Mouse (Mus musculus): ENCODE results near the gene Gm42906. TPM values are rescaled to one million over a fixed set of nuclear protein-coding genes. Genes with fewer than 3 reads are reported as not detected.
A peak's percentile ranks its signal among the peaks of the same experiment; 100 is the strongest.

Gm42906 gene
- polyA plus RNA-seq, 1 experiment from 2014 or later = 0.66 TPM

DNA sequence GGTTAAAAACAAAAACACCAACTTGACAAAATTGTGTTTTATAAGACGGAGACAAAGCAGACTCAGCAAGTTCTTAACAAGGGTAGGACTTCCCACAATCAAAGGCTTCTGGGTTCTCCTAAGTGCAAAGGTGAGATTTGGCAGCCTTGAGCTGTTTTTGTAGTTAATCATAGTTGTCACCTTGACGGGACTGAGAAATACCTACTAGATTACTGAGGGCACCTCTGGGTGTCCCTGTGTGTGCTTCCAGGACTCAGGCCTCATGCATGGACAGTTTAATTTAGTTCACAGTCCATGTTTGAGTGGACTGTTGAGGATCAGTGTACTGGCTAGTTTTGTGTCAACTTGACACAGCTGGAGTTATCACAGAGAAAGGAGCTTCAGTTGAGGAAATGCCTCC lies 403.5 kb downstream of the Gm42906 start:
- DNase-seq (ENCODE audit: low spot score) (no peak), ATAC-seq (no peak)
- Histone ChIP-seq H3K4me2 (replicated peaks; ENCODE audit: low read depth, low read length) (no peak overlapping the region), H3K36me3 (ENCODE audit: insufficient read depth, low read length) (no peaks in the 10 kb centered on the region), H3K9ac (replicated peaks; ENCODE audit: low read depth) (no peak overlapping the region), H3K4me3 (ENCODE audit: low read depth, low read length) (no peak overlapping the region), H3K27ac (ENCODE audit: low read length) (no peak overlapping the region), H3K9me3 (ENCODE audit: low read length) (no peaks in the 10 kb centered on the region), H3K27me3 (replicated peaks; ENCODE audit: insufficient read depth, low read length) (no peaks in the 10 kb centered on the region), H3K4me1 (ENCODE audit: insufficient read depth, low read depth, low read length) (peaks cover 2% of the 10 kb centered on the region; the same call in 1 of the 2 replicates)
- WGBS = 83% methylated on average over 2 of the region's 2 CpGs
- TF ChIP-seq CTCF (IDR thresholded peaks at IDR 0.05) = no peak
- TF ChIP-seq EP300 (IDR thresholded peaks at IDR 0.05) = no peak

DNA sequence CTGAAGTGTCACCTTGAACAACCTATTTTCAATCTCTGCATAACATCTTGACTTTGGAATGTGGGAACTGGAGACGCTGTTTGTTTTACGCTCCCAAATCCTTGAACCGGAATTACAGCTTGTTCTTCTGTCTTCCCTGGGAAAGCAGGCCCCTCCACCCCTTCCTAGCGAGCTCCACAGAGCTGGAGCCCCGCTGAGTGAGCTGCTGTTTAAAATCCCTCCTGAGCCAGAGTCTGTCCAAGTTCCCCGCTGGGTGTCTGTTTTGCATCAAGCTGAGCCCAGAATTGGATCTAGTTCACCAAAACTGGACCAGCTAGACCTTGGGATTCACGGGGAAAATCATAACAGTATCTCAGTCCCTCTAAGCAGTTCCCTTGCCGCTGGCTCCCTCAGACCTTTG lies 404.5 kb downstream of the Gm42906 start:
- peak; percentile 63 for DNase-seq (ENCODE audit: low spot score)
- Histone ChIP-seq H3K4me3 (ENCODE audit: low read depth, low read length) (no peak overlapping the region), H3K4me2 (replicated peaks; ENCODE audit: low read depth, low read length) (peak overlapping the region; percentile 2; the same call in 1 of the 2 replicates), H3K36me3 (ENCODE audit: insufficient read depth, low read length) (no peaks in the 10 kb centered on the region), H3K4me1 (ENCODE audit: insufficient read depth, low read depth, low read length) (peaks cover 2% of the 10 kb centered on the region; the same call in 1 of the 2 replicates), H3K9me3 (ENCODE audit: low read length) (no peaks in the 10 kb centered on the region), H3K27me3 (replicated peaks; ENCODE audit: insufficient read depth, low read length) (no peaks in the 10 kb centered on the region), H3K9ac (replicated peaks; ENCODE audit: low read depth) (no peak overlapping the region), H3K27ac (ENCODE audit: low read length) (no peak overlapping the region)
- ATAC-seq = peak; percentile 57
- TF ChIP-seq EP300 (IDR thresholded peaks at IDR 0.05) (peak; percentile 74), CTCF (IDR thresholded peaks at IDR 0.05) (no peak)
- 14% methylated on average over 8 of the region's 8 CpGs for WGBS

DNA sequence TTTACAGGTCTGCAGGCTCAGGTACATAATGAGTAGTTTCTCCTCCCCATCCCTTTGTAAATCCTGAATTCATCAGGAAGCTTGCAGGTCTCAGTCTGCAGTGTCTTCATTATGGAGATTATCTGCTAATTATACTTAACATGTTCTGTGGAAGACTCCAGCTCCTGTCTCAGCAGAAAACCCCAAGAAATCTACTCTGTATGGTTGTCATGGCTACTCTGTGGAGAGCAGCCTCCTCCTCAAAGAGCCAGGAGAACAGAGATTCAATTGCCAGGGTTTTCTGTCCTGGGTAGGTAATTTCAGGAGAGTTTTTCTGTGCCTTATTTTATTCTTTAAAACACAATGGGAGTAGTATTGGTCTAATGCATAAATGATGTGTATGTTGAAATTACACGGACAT lies 405.0 kb downstream of the Gm42906 start:
- 18% methylated on average over 1 of the region's 1 CpGs for WGBS
- Histone ChIP-seq H3K4me2 (replicated peaks; ENCODE audit: low read depth, low read length) (no peak overlapping the region), H3K9ac (replicated peaks; ENCODE audit: low read depth) (no peak overlapping the region), H3K27ac (ENCODE audit: low read length) (no peak overlapping the region), H3K4me3 (ENCODE audit: low read depth, low read length) (no peak overlapping the region), H3K9me3 (ENCODE audit: low read length) (no peaks in the 10 kb centered on the region), H3K4me1 (ENCODE audit: insufficient read depth, low read depth, low read length) (peaks cover 2% of the 10 kb centered on the region; the same call in 1 of the 2 replicates), H3K36me3 (ENCODE audit: insufficient read depth, low read length) (no peaks in the 10 kb centered on the region), H3K27me3 (replicated peaks; ENCODE audit: insufficient read depth, low read length) (no peaks in the 10 kb centered on the region)
- DNase-seq (ENCODE audit: low spot score) (no peak), ATAC-seq (no peak)
- TF ChIP-seq EP300 (IDR thresholded peaks at IDR 0.05) (no peak), CTCF (IDR thresholded peaks at IDR 0.05) (no peak)

DNA sequence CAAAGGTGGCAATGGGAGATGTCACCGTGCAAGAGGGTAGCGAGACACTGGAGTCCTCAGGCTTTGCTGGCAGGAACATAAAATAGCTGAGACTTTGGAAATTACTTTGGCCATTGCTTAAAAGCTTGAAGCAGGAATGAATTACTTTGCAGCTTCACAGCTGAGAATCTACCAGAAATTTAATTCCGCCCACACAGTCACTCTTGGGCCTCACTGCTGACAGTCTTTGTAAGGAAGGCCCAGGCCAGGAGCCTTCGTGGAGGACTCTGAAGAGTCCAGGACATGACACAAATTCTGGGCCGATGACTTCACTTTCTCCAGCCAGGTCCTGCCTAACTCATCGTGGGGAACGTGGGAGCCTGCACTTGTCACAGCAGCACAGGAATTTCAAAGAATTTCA lies 405.9 kb downstream of the Gm42906 start:
- Histone ChIP-seq H3K27me3 (replicated peaks; ENCODE audit: insufficient read depth, low read length) (no peaks in the 10 kb centered on the region), H3K4me2 (replicated peaks; ENCODE audit: low read depth, low read length) (no peak overlapping the region), H3K36me3 (ENCODE audit: insufficient read depth, low read length) (no peaks in the 10 kb centered on the region), H3K4me3 (ENCODE audit: low read depth, low read length) (no peak overlapping the region), H3K27ac (ENCODE audit: low read length) (no peak overlapping the region), H3K4me1 (ENCODE audit: insufficient read depth, low read depth, low read length) (peaks cover 2% of the 10 kb centered on the region; the same call in 1 of the 2 replicates), H3K9me3 (ENCODE audit: low read length) (no peaks in the 10 kb centered on the region), H3K9ac (replicated peaks; ENCODE audit: low read depth) (no peak overlapping the region)
- DNase-seq (ENCODE audit: low spot score) (no peak), ATAC-seq (no peak)
- WGBS = 79% methylated on average over 7 of the region's 7 CpGs
- TF ChIP-seq EP300 (IDR thresholded peaks at IDR 0.05) (no peak), CTCF (IDR thresholded peaks at IDR 0.05) (no peak)

DNA sequence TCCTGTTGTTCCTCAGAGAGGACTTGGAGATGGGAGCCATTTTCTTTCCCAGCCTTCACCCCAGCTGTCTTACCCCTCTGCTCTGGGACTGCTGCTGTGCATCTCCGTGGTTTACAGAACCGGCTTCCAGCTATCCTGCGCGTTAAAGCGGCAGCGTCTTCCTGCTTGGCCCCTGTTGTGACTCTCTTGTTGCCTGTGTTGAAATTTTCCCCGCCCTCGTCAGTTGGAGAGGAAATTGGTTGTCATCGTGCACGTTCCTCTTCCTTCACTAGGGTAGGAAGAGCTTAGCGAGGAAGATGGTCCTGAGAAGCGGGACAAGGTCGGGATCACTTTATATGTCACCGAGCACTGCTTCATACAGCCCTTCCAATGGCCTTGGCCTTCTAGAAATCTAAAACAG lies 407.1 kb downstream of the Gm42906 start:
- Histone ChIP-seq H3K4me1 (ENCODE audit: insufficient read depth, low read depth, low read length) (peaks cover 2% of the 10 kb centered on the region; the same call in 1 of the 2 replicates), H3K27ac (ENCODE audit: low read length) (no peak overlapping the region), H3K9ac (replicated peaks; ENCODE audit: low read depth) (no peak overlapping the region), H3K4me2 (replicated peaks; ENCODE audit: low read depth, low read length) (0 out of 2 replicates have a peak overlapping the region, but pooled peaks have one; percentile 9), H3K9me3 (ENCODE audit: low read length) (no peaks in the 10 kb centered on the region), H3K4me3 (ENCODE audit: low read depth, low read length) (no peak overlapping the region), H3K36me3 (ENCODE audit: insufficient read depth, low read length) (no peaks in the 10 kb centered on the region), H3K27me3 (replicated peaks; ENCODE audit: insufficient read depth, low read length) (no peaks in the 10 kb centered on the region)
- ATAC-seq (0 out of 2 replicates have a peak, but pooled peaks have one; percentile 35), DNase-seq (ENCODE audit: low spot score) (peak; percentile 16)
- WGBS = 61% methylated on average over 14 of the region's 14 CpGs
- no peak for TF ChIP-seq CTCF (IDR thresholded peaks at IDR 0.05)
- no peak for TF ChIP-seq EP300 (IDR thresholded peaks at IDR 0.05)

DNA sequence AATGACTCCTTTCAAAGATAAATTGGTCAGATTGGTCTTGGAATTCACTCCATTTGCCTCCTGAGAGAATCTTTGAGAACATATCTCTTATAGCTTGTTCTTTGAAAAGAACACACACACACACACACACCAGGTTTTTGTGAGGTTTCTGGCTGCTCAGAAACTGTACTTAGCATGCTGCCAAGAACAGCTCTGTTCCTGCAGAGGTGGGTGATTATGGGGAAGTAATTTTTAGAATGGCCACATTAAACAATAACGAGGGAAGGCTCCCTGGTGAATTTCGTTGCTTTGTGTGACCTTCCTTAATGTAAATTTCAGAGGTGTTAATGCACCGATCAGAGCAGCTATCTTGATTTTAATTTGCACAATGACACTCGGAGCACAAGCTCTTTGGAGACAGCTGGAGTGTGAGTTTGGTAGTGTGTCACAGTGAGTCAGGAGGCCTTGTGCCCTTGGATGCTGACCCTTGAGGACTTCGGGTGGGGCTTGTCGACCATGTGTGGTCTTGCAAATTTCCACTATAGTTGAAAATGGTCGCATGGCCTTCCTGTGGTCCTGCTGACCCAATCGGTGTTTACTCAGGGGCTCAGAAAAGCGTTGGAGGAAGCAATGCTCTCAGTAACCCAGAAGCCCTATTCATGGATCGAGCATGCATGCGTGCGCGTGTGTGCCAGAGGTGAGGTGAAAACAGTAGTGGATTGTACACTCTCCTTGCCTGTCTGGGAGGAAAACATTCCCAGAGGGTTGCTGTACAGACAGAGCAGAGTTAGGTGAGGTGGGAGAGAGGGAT lies 407.7 kb downstream of the Gm42906 start:
- TF ChIP-seq CTCF (IDR thresholded peaks at IDR 0.05) (no peak), EP300 (IDR thresholded peaks at IDR 0.05) (no peak)
- WGBS = 51% methylated on average over 13 of the region's 13 CpGs
- DNase-seq (ENCODE audit: low spot score) = no peak
- Histone ChIP-seq H3K4me3 (ENCODE audit: low read depth, low read length) (no peak overlapping the region), H3K9me3 (ENCODE audit: low read length) (no peaks in the 10 kb centered on the region), H3K4me2 (replicated peaks; ENCODE audit: low read depth, low read length) (0 out of 2 replicates have a peak overlapping the region, but pooled peaks have one; percentile 9), H3K9ac (replicated peaks; ENCODE audit: low read depth) (no peak overlapping the region), H3K4me1 (ENCODE audit: insufficient read depth, low read depth, low read length) (peaks cover 2% of the 10 kb centered on the region; the same call in 1 of the 2 replicates), H3K27ac (ENCODE audit: low read length) (no peak overlapping the region), H3K27me3 (replicated peaks; ENCODE audit: insufficient read depth, low read length) (no peaks in the 10 kb centered on the region), H3K36me3 (ENCODE audit: insufficient read depth, low read length) (no peaks in the 10 kb centered on the region)
- ATAC-seq = no peak

Measured in lung, postnatal 0 days (tissue).